Mouse (Mus musculus) MEL-GATA-1-ER (cell line): ENCODE results near the gene Otos.

Source experiments
- DNase-seq: peaks from one replicate; pipeline ENCODE4 v3.0.0-alpha.2; 2012; ENCODE audit warnings: low read depth; ENCODE audit errors: extremely low read depth

Gene Otos

GRCm38 (mm10) chr1:92613175-92613574 lies 35.5 kb downstream of the Otos start:
- DNase-seq: no peak

- peak; percentile 26 for DNase-seq
These were observed 37.6 kb downstream of the Otos start for GRCm38 (mm10) chr1:92611008-92611407.

GRCm38 (mm10) chr1:92607711-92608110 lies 40.9 kb downstream of the Otos start:
- no peak for DNase-seq

- no peak for DNase-seq
These were observed 43.2 kb downstream of the Otos start, which contains the start of gene Olfr1410 for GRCm38 (mm10) chr1:92605482-92605881. TSS of gene Olfr1410 (plus strand) at chr1:92605782.

DNA sequence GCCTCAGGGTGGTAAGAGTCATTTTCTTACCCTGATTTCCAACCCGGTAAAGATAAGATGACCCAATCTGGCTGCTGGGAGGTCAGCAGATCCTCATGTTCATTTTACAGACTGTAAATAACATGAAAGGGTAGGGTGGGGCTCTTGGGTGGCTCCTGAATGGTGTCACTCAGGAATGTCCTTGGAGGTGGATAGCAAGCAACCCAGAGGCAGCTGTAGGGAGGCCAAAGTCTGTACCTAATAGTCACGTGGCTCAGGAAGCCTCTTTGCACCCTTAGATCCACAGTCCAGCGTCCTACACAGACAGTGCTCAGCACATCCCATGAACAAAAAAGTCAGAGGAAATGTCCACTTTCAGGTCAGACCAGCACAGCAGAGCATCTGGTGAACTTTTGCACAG lies 52.6 kb downstream of the Otos start:
- no peak for DNase-seq
